Mouse (Mus musculus): ENCODE results near the gene Cacna1b. TPM values are rescaled to one million over a fixed set of nuclear protein-coding genes. Genes with fewer than 3 reads are reported as not detected.

Gene Cacna1b
- total and polyA plus RNA-seq, 2 experiments: not detected

DNA sequence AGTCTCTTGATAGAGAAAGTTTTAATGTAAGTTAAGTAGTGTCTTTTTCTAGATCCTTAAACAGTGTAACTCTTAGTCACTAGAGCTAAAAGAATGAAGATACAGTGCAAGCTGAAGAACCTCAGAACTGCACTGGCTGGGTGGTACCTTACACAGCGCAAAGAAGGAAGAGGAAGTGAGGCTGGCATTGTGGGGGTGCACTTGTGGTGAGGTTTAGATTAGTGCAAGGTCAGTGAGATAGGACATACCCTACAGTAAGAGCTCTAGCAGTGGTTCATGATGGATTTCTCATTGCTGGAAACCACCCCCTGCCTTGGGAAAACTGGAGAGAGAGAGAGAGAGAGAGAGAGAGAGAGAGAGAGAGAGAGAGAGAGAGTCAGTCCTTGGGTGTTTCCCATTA, 192.0 kb downstream of the Cacna1b start:
- no peak overlapping the region for H3K9ac ChIP-seq (ENCODE audit: low read depth, low read length)
- no peak for DNase-seq (ENCODE audit: extremely low read depth, low read depth, low spot score)
- H3K79me2 ChIP-seq (ENCODE audit: control insufficient read depth, insufficient read depth, low read length): no peaks in the 10 kb centered on the region
- H3K27me3 ChIP-seq (ENCODE audit: control insufficient read depth, insufficient read depth, low read length): no peaks in the 10 kb centered on the region
- TF ChIP-seq POLR2A (IDR thresholded peaks at IDR 0.05; ENCODE audit: extremely low read depth, insufficient read depth, low read length) (no peak), CTCF (IDR thresholded peaks at IDR 0.05; ENCODE audit: low read depth, low read length) (no peak)
- no peaks in the 10 kb centered on the region for H3K36me3 ChIP-seq (ENCODE audit: control insufficient read depth, insufficient read depth, low read length)
- H3K27ac ChIP-seq (replicated peaks; ENCODE audit: insufficient read depth, low read depth, low read length): no peak overlapping the region
- no peaks in the 10 kb centered on the region for H3K4me1 ChIP-seq (ENCODE audit: control insufficient read depth, insufficient read depth, low read length)
- H3K4me3 ChIP-seq (ENCODE audit: insufficient read depth, low read depth, low read length): no peak overlapping the region
- WGBS: 45% methylated on average over 1 of the region's 1 CpGs

GRCm38 (mm10) chr2:24568555-24568954, 194.4 kb downstream of the Cacna1b start:
- H3K27ac ChIP-seq (replicated peaks; ENCODE audit: insufficient read depth, low read depth, low read length): no peak overlapping the region
- TF ChIP-seq CTCF (IDR thresholded peaks at IDR 0.05; ENCODE audit: low read depth, low read length) (no peak), POLR2A (IDR thresholded peaks at IDR 0.05; ENCODE audit: extremely low read depth, insufficient read depth, low read length) (no peak)
- no peak overlapping the region for H3K9ac ChIP-seq (ENCODE audit: low read depth, low read length)
- H3K4me3 ChIP-seq (ENCODE audit: insufficient read depth, low read depth, low read length): no peak overlapping the region
- peak; percentile 48 for DNase-seq (ENCODE audit: extremely low read depth, low read depth, low spot score)
- no peaks in the 10 kb centered on the region for H3K36me3 ChIP-seq (ENCODE audit: control insufficient read depth, insufficient read depth, low read length)
- H3K79me2 ChIP-seq (ENCODE audit: control insufficient read depth, insufficient read depth, low read length): no peaks in the 10 kb centered on the region
- 9% methylated on average over 3 of the region's 3 CpGs for WGBS
- H3K27me3 ChIP-seq (ENCODE audit: control insufficient read depth, insufficient read depth, low read length): no peaks in the 10 kb centered on the region
- H3K4me1 ChIP-seq (ENCODE audit: control insufficient read depth, insufficient read depth, low read length): no peaks in the 10 kb centered on the region

DNA sequence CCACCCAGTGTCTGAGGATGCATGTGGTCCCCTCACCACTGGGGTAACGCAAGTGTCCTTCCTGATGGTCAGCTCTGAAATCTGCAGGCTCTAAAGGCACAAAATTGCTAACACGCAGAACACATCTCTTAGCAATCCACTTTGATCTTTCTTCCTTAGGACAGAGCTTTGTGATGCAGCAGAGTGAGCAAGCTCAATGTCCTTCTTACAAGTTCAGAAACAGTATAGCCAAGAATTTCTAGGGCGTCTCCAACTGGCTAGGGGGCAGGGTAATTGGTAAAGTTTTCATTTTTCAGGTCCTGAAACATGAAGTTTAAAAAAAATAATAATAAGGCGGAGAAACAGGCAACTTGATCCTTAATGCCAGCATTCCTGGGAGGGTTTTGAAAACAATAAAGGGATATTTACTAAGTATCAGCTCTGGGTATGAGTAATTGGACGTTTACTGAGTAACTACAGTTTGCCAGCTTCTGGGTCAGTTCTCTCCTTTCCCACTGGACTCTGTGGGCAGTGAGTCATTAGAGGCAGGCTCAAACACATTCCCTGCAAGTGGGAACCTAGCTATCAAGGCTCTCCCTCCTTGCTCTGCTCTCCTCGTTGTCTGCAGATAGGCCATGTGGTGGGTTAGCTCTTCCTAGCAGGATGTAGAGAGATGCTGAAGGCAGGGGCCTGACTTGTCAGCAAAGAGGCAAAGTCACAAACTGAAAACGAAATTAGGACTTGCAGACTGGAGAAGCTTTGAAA, 200.2 kb downstream of the Cacna1b start:
- Histone ChIP-seq H3K4me1 (ENCODE audit: control insufficient read depth, insufficient read depth, low read length) (no peaks in the 10 kb centered on the region), H3K36me3 (ENCODE audit: control insufficient read depth, insufficient read depth, low read length) (no peaks in the 10 kb centered on the region), H3K27ac (replicated peaks; ENCODE audit: insufficient read depth, low read depth, low read length) (no peak overlapping the region), H3K9ac (ENCODE audit: low read depth, low read length) (no peak overlapping the region), H3K27me3 (ENCODE audit: control insufficient read depth, insufficient read depth, low read length) (no peaks in the 10 kb centered on the region), H3K79me2 (ENCODE audit: control insufficient read depth, insufficient read depth, low read length) (no peaks in the 10 kb centered on the region), H3K4me3 (ENCODE audit: insufficient read depth, low read depth, low read length) (no peak overlapping the region)
- no peak for DNase-seq (ENCODE audit: extremely low read depth, low read depth, low spot score)
- TF ChIP-seq CTCF (IDR thresholded peaks at IDR 0.05; ENCODE audit: low read depth, low read length) (no peak), POLR2A (IDR thresholded peaks at IDR 0.05; ENCODE audit: extremely low read depth, insufficient read depth, low read length) (no peak)
- WGBS: 67% methylated on average over 7 of the region's 7 CpGs

GRCm38 (mm10) chr2:24561946-24562345, 201.0 kb downstream of the Cacna1b start:
- no peaks in the 10 kb centered on the region for H3K27me3 ChIP-seq (ENCODE audit: control insufficient read depth, insufficient read depth, low read length)
- H3K4me3 ChIP-seq (ENCODE audit: insufficient read depth, low read depth, low read length): no peak overlapping the region
- H3K9ac ChIP-seq (ENCODE audit: low read depth, low read length): no peak overlapping the region
- H3K27ac ChIP-seq (replicated peaks; ENCODE audit: insufficient read depth, low read depth, low read length): no peak overlapping the region
- no peaks in the 10 kb centered on the region for H3K79me2 ChIP-seq (ENCODE audit: control insufficient read depth, insufficient read depth, low read length)
- no peak for TF ChIP-seq POLR2A (IDR thresholded peaks at IDR 0.05; ENCODE audit: extremely low read depth, insufficient read depth, low read length)
- TF ChIP-seq CTCF (IDR thresholded peaks at IDR 0.05; ENCODE audit: low read depth, low read length): 0 out of 2 replicates have a peak, but pooled peaks have one; percentile 1
- 78% methylated on average over 6 of the region's 6 CpGs for WGBS
- H3K36me3 ChIP-seq (ENCODE audit: control insufficient read depth, insufficient read depth, low read length): no peaks in the 10 kb centered on the region
- no peaks in the 10 kb centered on the region for H3K4me1 ChIP-seq (ENCODE audit: control insufficient read depth, insufficient read depth, low read length)
- no peak for DNase-seq (ENCODE audit: extremely low read depth, low read depth, low spot score)

- DNase-seq (ENCODE audit: extremely low read depth, low read depth, low spot score): no peak
- WGBS: 74% methylated on average over 5 of the region's 5 CpGs
- no peak overlapping the region for H3K9ac ChIP-seq (ENCODE audit: low read depth, low read length)
These were observed 202.8 kb downstream of the Cacna1b start for GRCm38 (mm10) chr2:24560201-24560600.

DNA sequence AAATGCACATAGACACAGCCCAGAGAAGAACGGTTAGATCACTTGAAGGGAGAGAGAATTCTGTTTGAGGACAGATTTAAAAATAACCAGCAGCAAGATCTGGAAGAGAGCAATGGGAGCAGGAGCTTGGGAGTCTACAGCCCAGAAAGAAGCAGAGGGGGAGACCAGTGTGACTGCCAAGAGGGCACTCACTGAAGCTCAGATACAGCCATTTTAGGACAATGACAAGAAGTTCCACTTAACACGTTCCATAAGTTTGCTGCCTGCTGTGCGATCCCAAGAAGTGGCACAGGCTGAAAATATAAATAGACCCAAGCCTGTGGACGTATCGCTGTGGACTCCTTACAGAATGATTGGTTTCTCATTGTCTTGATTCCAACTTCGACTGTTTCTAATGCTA, 206.6 kb downstream of the Cacna1b start:
- no peak for TF ChIP-seq POLR2A (IDR thresholded peaks at IDR 0.05; ENCODE audit: extremely low read depth, insufficient read depth, low read length)
- TF ChIP-seq CTCF (IDR thresholded peaks at IDR 0.05; ENCODE audit: low read depth, low read length): no peak
- no peaks in the 10 kb centered on the region for H3K79me2 ChIP-seq (ENCODE audit: control insufficient read depth, insufficient read depth, low read length)
- no peak for DNase-seq (ENCODE audit: extremely low read depth, low read depth, low spot score)
- no peak overlapping the region for H3K27ac ChIP-seq (replicated peaks; ENCODE audit: insufficient read depth, low read depth, low read length)
- H3K27me3 ChIP-seq (ENCODE audit: control insufficient read depth, insufficient read depth, low read length): no peaks in the 10 kb centered on the region
- no peaks in the 10 kb centered on the region for H3K4me1 ChIP-seq (ENCODE audit: control insufficient read depth, insufficient read depth, low read length)
- no peak overlapping the region for H3K4me3 ChIP-seq (ENCODE audit: insufficient read depth, low read depth, low read length)
- no peak overlapping the region for H3K9ac ChIP-seq (ENCODE audit: low read depth, low read length)
- no peaks in the 10 kb centered on the region for H3K36me3 ChIP-seq (ENCODE audit: control insufficient read depth, insufficient read depth, low read length)
- 87% methylated on average over 6 of the region's 6 CpGs for WGBS

More at GRCm38 (mm10) chr2:24560201-24560600, 202.8 kb downstream of the Cacna1b start:
- Histone ChIP-seq H3K4me1 (ENCODE audit: control insufficient read depth, insufficient read depth, low read length) (no peaks in the 10 kb centered on the region), H3K27ac (replicated peaks; ENCODE audit: insufficient read depth, low read depth, low read length) (no peak overlapping the region), H3K36me3 (ENCODE audit: control insufficient read depth, insufficient read depth, low read length) (no peaks in the 10 kb centered on the region), H3K4me3 (ENCODE audit: insufficient read depth, low read depth, low read length) (no peak overlapping the region), H3K79me2 (ENCODE audit: control insufficient read depth, insufficient read depth, low read length) (no peaks in the 10 kb centered on the region), H3K27me3 (ENCODE audit: control insufficient read depth, insufficient read depth, low read length) (no peaks in the 10 kb centered on the region)
- no peak for TF ChIP-seq POLR2A (IDR thresholded peaks at IDR 0.05; ENCODE audit: extremely low read depth, insufficient read depth, low read length)
- no peak for TF ChIP-seq CTCF (IDR thresholded peaks at IDR 0.05; ENCODE audit: low read depth, low read length)

Measured in liver, adult 2 months (tissue).